Mouse (Mus musculus) forebrain, embryonic 16.5 days (tissue): Measurements from ENCODE around the gene Fcrls. TPM values are rescaled to one million over a fixed set of nuclear protein-coding genes. Genes with fewer than 3 reads are reported as not detected.
A peak's percentile ranks its signal among the peaks of the same experiment; 100 is the strongest.

Source experiments
- ATAC-seq: fragments of 200-750 bp; cut with Nextera tagmentation; 2 replicates; pipeline ENCODE4 v1.8.0; 2017; ENCODE audit warnings: mild to moderate bottlenecking, moderate library complexity
- H3K27ac ChIP-seq: fragments of 300-500 bp; sonication (generic); 2 replicates; pipeline ENCODE4 v1.5.1; 2014; ENCODE audit warnings: low read length, control low read depth
- H3K27me3 ChIP-seq: fragments of 300-500 bp; sonication (generic); replicated peaks from 2 replicates; pipeline ENCODE4 v1.6.1; 2014; ENCODE audit warnings: low read length; ENCODE audit not compliant: control insufficient read depth, insufficient read depth
- H3K36me3 ChIP-seq: fragments of 300-500 bp; sonication (generic); 2 replicates; pipeline ENCODE4 v1.6.1; 2014; ENCODE audit not compliant: control insufficient read depth, insufficient read depth
- H3K4me1 ChIP-seq: fragments of 300-500 bp; sonication (generic); replicated peaks from 2 replicates; pipeline ENCODE4 v1.6.1; 2014; ENCODE audit warnings: low read length; ENCODE audit not compliant: control insufficient read depth, insufficient read depth
- H3K4me2 ChIP-seq: fragments of 300-500 bp; sonication (generic); 2 replicates; pipeline ENCODE4 v1.6.1; 2014; ENCODE audit warnings: mild to moderate bottlenecking, low read length, control low read depth
- H3K4me3 ChIP-seq: fragments of 300-500 bp; sonication (generic); replicated peaks from 2 replicates; pipeline ENCODE4 v1.5.1; 2014; ENCODE audit warnings: mild to moderate bottlenecking, low read length, control low read depth
- H3K9ac ChIP-seq: fragments of 300-500 bp; sonication (generic); replicated peaks from 2 replicates; pipeline ENCODE4 v1.6.1; 2014; ENCODE audit warnings: low read depth, low read length, control low read depth
- H3K9me3 ChIP-seq: fragments of 300-500 bp; sonication (generic); 2 replicates; pipeline ENCODE4 v1.6.1; 2016; ENCODE audit warnings: low read length; ENCODE audit not compliant: control insufficient read depth
- WGBS: fragments of 180-500 bp; shearing (Covaris S2); extraction: QIAGEN DNeasy Blood & Tissue Kit; methylation state at CpG from one replicate; pipeline ENCODE4 v1.1.7; 2014; 5-methylcytosine and 5-hydroxymethylcytosine counted together
- polyA plus RNA-seq: library from polyadenylated mRNA; unstranded; fragments of >200 nt; fragmentation: Nextera tagmentation; extraction: Ambion mirVana; gene quantifications from 2 replicates; pipeline ENCODE4 v1.2.1, GENCODE M21; 2015

The Fcrls gene
- 9.8 and 12.7 TPM in 2 replicates for polyA plus RNA-seq

DNA sequence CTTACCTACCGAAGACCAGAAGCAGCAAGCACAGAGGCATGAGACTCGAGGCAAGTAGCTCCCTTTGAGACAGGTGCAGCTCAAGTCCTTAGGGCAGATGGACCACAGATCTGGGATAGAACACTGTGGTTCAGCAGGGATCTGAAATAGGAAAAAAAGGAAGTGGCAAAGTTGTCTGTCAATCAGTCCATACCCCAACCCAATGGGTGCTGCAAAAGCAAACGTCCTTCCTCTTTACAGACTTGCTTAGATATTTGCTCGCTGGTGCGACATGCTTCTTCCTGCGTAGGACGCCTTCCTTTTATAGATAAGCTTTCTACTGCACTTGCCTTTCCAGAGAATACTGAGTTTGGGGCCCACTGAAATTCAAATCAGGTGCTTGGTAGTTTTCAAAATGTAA, at the start of gene Fcrls:
TSS of gene Fcrls (minus strand) at position 303 of the 400 bp plus-strand sequence.
- 88% methylated on average over 7 of the region's 7 CpGs for WGBS
- Histone ChIP-seq H3K4me3 (no peak within 1 kb of the TSS), H3K9ac (no peak within 1 kb of the TSS), H3K27ac (no peak within 1 kb of the TSS), H3K9me3 (no peaks in the 10 kb centered on the region), H3K36me3 (no peaks in the 10 kb centered on the region), H3K4me1 (no peaks in the 10 kb centered on the region), H3K4me2 (no peak within 1 kb of the TSS), H3K27me3 (no peaks in the 10 kb centered on the region)
- no peak for ATAC-seq

GRCm38 (mm10) chr3:87309922-87310321, 46.4 kb upstream of the Fcrls start:
- 63% methylated on average over 2 of the region's 2 CpGs for WGBS
- Histone ChIP-seq H3K4me1 (no peaks in the 10 kb centered on the region), H3K36me3 (no peaks in the 10 kb centered on the region), H3K4me2 (no peak overlapping the region), H3K9me3 (no peaks in the 10 kb centered on the region), H3K27me3 (no peaks in the 10 kb centered on the region), H3K4me3 (no peak overlapping the region), H3K27ac (no peak overlapping the region), H3K9ac (no peak overlapping the region)
- no peak for ATAC-seq

GRCm38 (mm10) chr3:87299901-87300300, 36.4 kb upstream of the Fcrls start:
- 90% methylated on average over 5 of the region's 5 CpGs for WGBS
- H3K9me3 ChIP-seq = no peaks in the 10 kb centered on the region
- no peak overlapping the region for H3K4me2 ChIP-seq
- H3K9ac ChIP-seq = no peak overlapping the region
- H3K4me3 ChIP-seq = no peak overlapping the region
- no peak for ATAC-seq
- no peaks in the 10 kb centered on the region for H3K36me3 ChIP-seq
- H3K4me1 ChIP-seq = no peaks in the 10 kb centered on the region
- no peaks in the 10 kb centered on the region for H3K27me3 ChIP-seq
- no peak overlapping the region for H3K27ac ChIP-seq

GRCm38 (mm10) chr3:87274372-87274771, 10.8 kb upstream of the Fcrls start:
- Histone ChIP-seq H3K9me3 (no peaks in the 10 kb centered on the region), H3K9ac (no peak overlapping the region), H3K27ac (no peak overlapping the region), H3K36me3 (no peaks in the 10 kb centered on the region), H3K4me2 (no peak overlapping the region), H3K4me1 (no peaks in the 10 kb centered on the region), H3K4me3 (no peak overlapping the region), H3K27me3 (no peaks in the 10 kb centered on the region)
- ATAC-seq = no peak
- 85% methylated on average over 2 of the region's 2 CpGs for WGBS

GRCm38 (mm10) chr3:87266581-87266980, 3.0 kb upstream of the Fcrls start:
- Histone ChIP-seq H3K27ac (no peak overlapping the region), H3K27me3 (no peaks in the 10 kb centered on the region), H3K36me3 (no peaks in the 10 kb centered on the region), H3K4me1 (no peaks in the 10 kb centered on the region), H3K4me3 (no peak overlapping the region), H3K9me3 (no peaks in the 10 kb centered on the region), H3K4me2 (no peak overlapping the region), H3K9ac (no peak overlapping the region)
- no peak for ATAC-seq
- 86% methylated on average over 5 of the region's 5 CpGs for WGBS

DNA sequence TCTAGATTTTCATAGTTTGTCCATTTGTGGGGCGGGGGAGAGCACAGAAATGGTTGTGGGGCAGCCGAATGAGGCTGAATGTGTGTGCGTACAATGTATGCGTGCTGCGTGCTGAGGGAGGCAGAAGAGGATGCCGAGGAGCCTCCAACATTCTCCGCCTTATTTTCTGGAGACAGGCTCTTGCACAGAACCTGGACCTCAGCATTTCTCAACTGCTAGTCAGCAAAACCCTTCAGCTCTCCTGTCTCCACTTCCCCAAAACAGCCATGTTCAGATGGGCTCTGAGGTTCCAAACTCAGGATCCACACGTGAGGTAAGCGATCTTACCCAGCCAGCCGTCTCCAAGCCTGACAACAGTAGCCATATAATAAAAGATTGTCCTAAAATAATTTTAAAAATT, 8.3 kb downstream of the Fcrls start:
- no peak overlapping the region for H3K27ac ChIP-seq
- ATAC-seq = no peak
- H3K4me3 ChIP-seq = no peak overlapping the region
- H3K36me3 ChIP-seq = no peaks in the 10 kb centered on the region
- H3K4me2 ChIP-seq = no peak overlapping the region
- WGBS = 87% methylated on average over 10 of the region's 10 CpGs
- H3K9me3 ChIP-seq = no peaks in the 10 kb centered on the region
- no peak overlapping the region for H3K9ac ChIP-seq
- no peaks in the 10 kb centered on the region for H3K27me3 ChIP-seq
- no peaks in the 10 kb centered on the region for H3K4me1 ChIP-seq

GRCm38 (mm10) chr3:87249571-87249970, 14.0 kb downstream of the Fcrls start:
- no peak overlapping the region for H3K9ac ChIP-seq

GRCm38 (mm10) chr3:87247292-87247691, 16.2 kb downstream of the Fcrls start:
- Histone ChIP-seq H3K36me3 (no peaks in the 10 kb centered on the region), H3K4me1 (no peaks in the 10 kb centered on the region), H3K9ac (no peak overlapping the region), H3K4me3 (no peak overlapping the region), H3K27me3 (no peaks in the 10 kb centered on the region), H3K27ac (no peak overlapping the region), H3K9me3 (no peaks in the 10 kb centered on the region), H3K4me2 (no peak overlapping the region)
- 48% methylated on average over 3 of the region's 3 CpGs for WGBS
- ATAC-seq = 0 out of 2 replicates have a peak, but pooled peaks have one; percentile 28

More at GRCm38 (mm10) chr3:87249571-87249970, 14.0 kb downstream of the Fcrls start:
- Histone ChIP-seq H3K27me3 (no peaks in the 10 kb centered on the region), H3K9me3 (no peaks in the 10 kb centered on the region), H3K4me3 (no peak overlapping the region), H3K4me1 (no peaks in the 10 kb centered on the region), H3K27ac (no peak overlapping the region), H3K36me3 (no peaks in the 10 kb centered on the region), H3K4me2 (no peak overlapping the region)
- WGBS = 84% methylated on average over 6 of the region's 6 CpGs
- no peak for ATAC-seq

DNA sequence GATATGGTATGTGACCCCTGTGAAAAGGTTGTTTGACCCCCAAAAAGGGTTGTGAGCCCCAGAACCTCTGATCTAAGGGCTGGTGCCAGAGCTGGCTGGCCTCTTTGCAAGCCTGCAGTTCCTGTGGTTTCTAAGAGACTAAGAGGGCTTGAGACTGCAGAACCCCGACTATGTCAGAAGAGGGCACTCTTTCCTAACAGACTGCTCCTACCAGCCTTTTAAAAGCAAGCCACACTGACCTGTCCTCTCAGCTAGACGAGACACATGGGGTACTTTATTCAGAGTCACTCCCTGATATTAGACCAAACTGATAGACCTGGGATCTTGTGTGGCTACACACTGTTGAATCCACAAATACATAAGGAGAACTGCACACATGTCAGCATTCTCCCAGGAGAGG, 19.9 kb downstream of the Fcrls start:
- Histone ChIP-seq H3K36me3 (no peaks in the 10 kb centered on the region), H3K9me3 (no peaks in the 10 kb centered on the region), H3K9ac (no peak overlapping the region), H3K27me3 (no peaks in the 10 kb centered on the region), H3K4me3 (no peak overlapping the region), H3K27ac (no peak overlapping the region), H3K4me2 (no peak overlapping the region), H3K4me1 (no peaks in the 10 kb centered on the region)
- 0 out of 2 replicates have a peak, but pooled peaks have one; percentile 47 for ATAC-seq
- WGBS = 0% methylated on average over 2 of the region's 2 CpGs

GRCm38 (mm10) chr3:87240909-87241308, 22.6 kb downstream of the Fcrls start:
- 74% methylated on average over 4 of the region's 4 CpGs for WGBS
- ATAC-seq = no peak

More at GRCm38 (mm10) chr3:87240909-87241308, 22.6 kb downstream of the Fcrls start:
- Histone ChIP-seq H3K27ac (no peak overlapping the region), H3K4me2 (no peak overlapping the region), H3K9ac (no peak overlapping the region), H3K9me3 (no peaks in the 10 kb centered on the region), H3K27me3 (no peaks in the 10 kb centered on the region), H3K4me1 (no peaks in the 10 kb centered on the region), H3K4me3 (no peak overlapping the region), H3K36me3 (no peaks in the 10 kb centered on the region)
